Mouse (Mus musculus) liver, embryonic 12.5 days (tissue): ENCODE measurements around the gene Srsf7. TPM values are rescaled to one million over a fixed set of nuclear protein-coding genes. Genes with fewer than 3 reads are reported as not detected.
"Not testable (repeated sequence)": the region's sequence is repeated elsewhere in the genome, so short reads cannot be mapped to it uniquely, and the experiment has no call there.

Experiments used
- ATAC-seq: fragments of 200-750 bp; cut with Nextera tagmentation; 2 replicates; pipeline ENCODE4 v1.8.0; 2017; ENCODE audit warnings: moderate number of reproducible peaks, mild to moderate bottlenecking, moderate library complexity
- H3K27ac ChIP-seq: fragments of 300-500 bp; sonication (generic); 2 replicates; pipeline ENCODE4 v1.5.1; 2016; ENCODE audit warnings: mild to moderate bottlenecking
- H3K27me3 ChIP-seq: fragments of 300-500 bp; sonication (generic); replicated peaks from 2 replicates; pipeline ENCODE4 v1.6.1; 2016; ENCODE audit warnings: mild to moderate bottlenecking, moderate library complexity
- H3K36me3 ChIP-seq: fragments of 300-500 bp; sonication (generic); 2 replicates; pipeline ENCODE4 v1.6.1; 2016; ENCODE audit warnings: mild to moderate bottlenecking, moderate library complexity
- H3K4me1 ChIP-seq: fragments of 300-500 bp; sonication (generic); 2 replicates; pipeline ENCODE4 v1.6.1; 2016
- H3K4me2 ChIP-seq: fragments of 300-500 bp; sonication (generic); 2 replicates; pipeline ENCODE4 v1.6.1; 2016; ENCODE audit warnings: mild to moderate bottlenecking, moderate library complexity
- H3K4me3 ChIP-seq: fragments of 300-500 bp; sonication (generic); 2 replicates; pipeline ENCODE4 v1.5.1; 2016; ENCODE audit warnings: mild to moderate bottlenecking, moderate library complexity
- H3K9ac ChIP-seq: fragments of 300-500 bp; sonication (generic); 2 replicates; pipeline ENCODE4 v1.6.1; 2016; ENCODE audit warnings: mild to moderate bottlenecking, moderate library complexity
- H3K9me3 ChIP-seq: fragments of 300-500 bp; sonication (generic); replicated peaks from 2 replicates; pipeline ENCODE4 v1.6.1; 2016; ENCODE audit warnings: mild to moderate bottlenecking, moderate library complexity
- WGBS: fragments of 180-500 bp; shearing (Covaris S2); methylation state at CpG from one replicate; pipeline ENCODE4 v1.1.7; 2016; ENCODE audit not compliant: insufficient replicate concordance; 5-methylcytosine and 5-hydroxymethylcytosine counted together
- polyA plus RNA-seq: library from polyadenylated mRNA; unstranded; fragments of >200 nt; fragmentation: Nextera tagmentation; extraction: Ambion mirVana; gene quantifications from 2 replicates; pipeline ENCODE4 v1.2.1, GENCODE M21; 2016

Srsf7 gene
- polyA plus RNA-seq, 1 experiment from 2014 or later, result 389 TPM

DNA sequence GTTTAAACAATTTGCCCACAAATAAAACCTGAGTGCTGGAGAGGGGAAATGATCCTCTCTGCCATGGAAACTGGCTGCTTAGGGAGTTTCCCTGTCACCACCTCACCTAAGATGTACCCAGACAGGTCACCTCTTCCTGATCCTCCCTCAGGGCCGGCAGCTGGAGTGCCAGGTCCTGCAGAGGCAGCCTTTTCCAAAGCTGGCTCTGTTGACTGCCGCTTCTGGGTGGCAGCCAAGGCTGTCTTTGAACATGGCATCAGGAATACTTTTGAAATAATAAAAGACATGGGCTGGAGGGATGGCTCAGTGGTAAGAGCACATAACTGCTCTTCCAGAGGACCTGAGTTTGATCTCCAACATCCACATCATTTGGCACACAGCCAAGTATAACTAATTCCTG lies 22.3 kb upstream of the Srsf7 start:
- no peak overlapping the region for H3K4me2 ChIP-seq
- no peak overlapping the region for H3K27ac ChIP-seq
- peaks cover 29% of the 10 kb centered on the region for H3K36me3 ChIP-seq

DNA sequence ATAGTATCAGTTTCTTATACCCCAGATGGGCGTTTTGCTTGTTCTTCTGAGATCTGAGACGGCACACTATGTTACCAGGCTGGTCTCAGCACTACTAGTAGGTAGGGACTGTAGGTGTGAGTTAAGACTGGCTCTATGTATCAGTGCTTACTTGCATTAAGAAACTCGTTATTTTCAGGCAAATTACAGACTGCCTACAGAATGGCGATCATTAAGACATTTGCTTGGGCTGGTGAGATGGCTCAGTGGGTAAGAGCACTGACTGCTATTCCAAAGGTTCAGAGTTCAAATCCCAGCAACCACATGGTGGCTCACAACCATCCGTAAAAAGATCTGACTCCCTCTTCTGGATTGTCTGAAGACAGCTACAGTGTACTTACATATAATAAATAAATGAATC lies 18.0 kb upstream of the Srsf7 start:
- H3K27me3 ChIP-seq, ATAC-seq, H3K9me3 ChIP-seq: not testable (repeated sequence)
- Histone ChIP-seq H3K27ac (peak overlapping the region; percentile 90), H3K4me2 (peak overlapping the region; percentile 73), H3K4me1 (peaks cover 31% of the 10 kb centered on the region), H3K36me3 (peaks cover 29% of the 10 kb centered on the region), H3K9ac (peak overlapping the region; percentile 86), H3K4me3 (peak overlapping the region; percentile 77)
- 27% methylated on average over 5 of the region's 5 CpGs for WGBS

More for the DNA sequence above, 22.3 kb upstream of the Srsf7 start:
- no peak overlapping the region for H3K9ac ChIP-seq
- no peaks in the 10 kb centered on the region for H3K27me3 ChIP-seq
- H3K4me1 ChIP-seq, result peaks cover 24% of the 10 kb centered on the region
- no peak overlapping the region for H3K4me3 ChIP-seq
- WGBS, result 80% methylated on average over 2 of the region's 2 CpGs
- no peak for ATAC-seq
- H3K9me3 ChIP-seq, result no peaks in the 10 kb centered on the region

DNA sequence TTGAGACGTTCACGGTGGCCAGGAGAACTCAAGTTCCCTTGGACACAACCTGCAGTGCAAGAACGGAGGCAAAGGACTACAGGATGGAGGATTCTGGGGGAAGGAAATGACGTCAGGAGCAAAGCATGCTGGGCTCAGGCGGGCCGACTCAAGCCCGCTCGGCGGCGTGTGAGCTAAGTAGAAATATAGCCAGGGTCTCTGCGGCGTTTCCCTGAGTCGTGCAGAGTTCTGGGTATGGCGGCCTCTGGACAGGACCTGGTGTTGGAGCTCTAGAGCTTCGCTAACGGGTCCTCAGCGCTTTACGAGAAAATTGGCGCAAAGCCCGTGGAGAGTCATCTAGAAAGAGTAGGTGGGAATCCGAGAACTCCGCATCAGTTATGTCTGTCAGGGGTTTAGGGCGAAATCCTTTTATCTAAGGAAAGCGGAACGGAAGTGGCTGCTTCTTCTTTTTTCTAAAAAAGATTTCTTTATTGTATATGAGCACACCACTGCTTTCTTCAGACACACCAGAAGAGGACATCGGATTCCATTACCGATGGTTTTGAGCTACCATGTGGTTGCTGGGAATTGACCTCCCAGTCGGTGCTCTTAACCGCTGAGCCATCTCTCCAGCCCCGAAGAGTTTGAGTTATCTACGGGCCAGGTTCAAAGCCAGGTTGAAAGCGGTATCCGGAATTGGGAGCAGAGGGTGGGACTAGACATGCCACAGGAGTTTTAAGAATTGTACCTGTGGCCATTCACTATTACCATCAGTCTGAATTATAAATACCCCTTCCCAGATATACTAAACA lies 17.4 kb upstream of the Srsf7 start, which contains the start of gene Gemin6:
Gemin6 (plus strand) TSS at position 116 of the 791 bp plus-strand sequence.
- Histone ChIP-seq H3K4me2 (peak within 1 kb of the TSS; percentile 73), H3K27me3 (no peaks in the 10 kb centered on the region), H3K36me3 (peaks cover 28% of the 10 kb centered on the region), H3K4me1 (peaks cover 31% of the 10 kb centered on the region), H3K27ac (peak within 1 kb of the TSS; percentile 90), H3K9ac (peak within 1 kb of the TSS; percentile 86), H3K4me3 (peak within 1 kb of the TSS; percentile 77), H3K9me3 (no peaks in the 10 kb centered on the region)
- ATAC-seq, result peak; percentile 96
- WGBS, result under 1% methylated on average over 33 of the region's 33 CpGs

- Histone ChIP-seq H3K4me2 (peak overlapping the region; percentile 73), H3K36me3 (peaks cover 21% of the 10 kb centered on the region), H3K4me1 (peaks cover 31% of the 10 kb centered on the region), H3K4me3 (peak overlapping the region; percentile 77), H3K27ac (peak overlapping the region; percentile 90), H3K9me3 (no peaks in the 10 kb centered on the region), H3K27me3 (no peaks in the 10 kb centered on the region), H3K9ac (peak overlapping the region; percentile 86)
- 7% methylated on average over 9 of the region's 9 CpGs for WGBS
- peak; percentile 22; the same call in 1 of the 2 replicates for ATAC-seq
Measured at GRCm38 (mm10) chr17:80223829-80224228, 16.7 kb upstream of the Srsf7 start.

GRCm38 (mm10) chr17:80221890-80222628 lies 15.0 kb upstream of the Srsf7 start:
- H3K36me3 ChIP-seq, result peaks cover 5% of the 10 kb centered on the region
- no peak overlapping the region for H3K27ac ChIP-seq
- H3K27me3 ChIP-seq, result no peaks in the 10 kb centered on the region
- no peaks in the 10 kb centered on the region for H3K9me3 ChIP-seq
- 37% methylated on average over 3 of the region's 3 CpGs for WGBS
- H3K4me3 ChIP-seq, result no peak overlapping the region
- ATAC-seq, result no peak
- H3K4me1 ChIP-seq, result peaks cover 31% of the 10 kb centered on the region
- no peak overlapping the region for H3K9ac ChIP-seq
- no peak overlapping the region for H3K4me2 ChIP-seq

- Histone ChIP-seq H3K27ac (no peak overlapping the region), H3K9ac (no peak overlapping the region), H3K4me3 (no peak overlapping the region), H3K4me2 (no peak overlapping the region), H3K9me3 (no peaks in the 10 kb centered on the region), H3K27me3 (no peaks in the 10 kb centered on the region), H3K36me3 (peaks cover under 1% of the 10 kb centered on the region), H3K4me1 (peaks cover 28% of the 10 kb centered on the region)
- 43% methylated on average over 9 of the region's 9 CpGs for WGBS
- ATAC-seq, result no peak
Measured at GRCm38 (mm10) chr17:80221202-80221601, 14.1 kb upstream of the Srsf7 start.

DNA sequence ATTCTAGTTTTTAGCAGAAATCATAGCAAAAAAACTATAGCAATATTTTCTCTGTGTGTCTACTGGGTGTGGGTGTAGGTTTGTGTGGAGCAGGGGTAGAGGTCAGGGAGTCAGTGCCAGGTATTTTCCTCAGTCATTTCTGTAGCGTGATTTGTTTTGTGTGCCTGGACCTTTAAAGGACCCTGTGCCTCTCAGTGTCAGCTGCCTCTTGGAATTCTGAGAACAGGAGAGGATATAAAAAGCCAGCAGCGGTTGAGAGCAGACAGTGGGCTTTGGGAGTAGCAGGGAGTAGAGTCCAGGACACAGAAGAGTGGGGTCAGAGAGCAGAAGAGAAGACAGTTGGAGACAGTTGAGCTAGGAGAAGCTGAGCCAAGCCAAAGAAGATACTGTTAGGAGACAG lies 13.0 kb upstream of the Srsf7 start:
- Histone ChIP-seq H3K4me2 (no peak overlapping the region), H3K27me3 (no peaks in the 10 kb centered on the region), H3K9ac (no peak overlapping the region), H3K27ac (no peak overlapping the region), H3K36me3 (no peaks in the 10 kb centered on the region), H3K9me3 (no peaks in the 10 kb centered on the region), H3K4me1 (peaks cover 20% of the 10 kb centered on the region), H3K4me3 (no peak overlapping the region)
- 78% methylated on average over 2 of the region's 2 CpGs for WGBS
- no peak for ATAC-seq

DNA sequence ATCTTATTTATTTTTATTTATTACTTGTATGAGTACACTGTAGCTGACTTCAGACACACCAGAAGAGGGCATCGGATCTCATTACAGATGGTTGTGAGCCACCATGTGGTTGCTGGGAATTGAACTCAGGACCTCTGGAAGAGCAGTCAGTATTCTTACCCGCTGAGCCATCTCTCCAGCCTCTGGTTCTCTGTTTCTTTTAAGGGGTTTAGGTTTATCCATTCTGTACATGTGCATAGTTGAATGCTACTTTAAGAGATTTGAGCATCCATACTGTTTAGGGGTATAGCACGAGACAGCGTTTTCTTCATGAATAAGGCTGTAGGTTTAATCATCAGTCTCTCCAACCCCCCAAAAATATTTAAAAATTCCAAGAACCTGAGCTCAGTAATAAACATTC lies 6.9 kb upstream of the Srsf7 start:
- not testable (repeated sequence) for ATAC-seq, H3K27ac ChIP-seq, H3K27me3 ChIP-seq, H3K4me1 ChIP-seq, H3K9ac ChIP-seq, H3K36me3 ChIP-seq, H3K9me3 ChIP-seq, H3K4me3 ChIP-seq, H3K4me2 ChIP-seq
- 77% methylated on average over 4 of the region's 4 CpGs for WGBS

DNA sequence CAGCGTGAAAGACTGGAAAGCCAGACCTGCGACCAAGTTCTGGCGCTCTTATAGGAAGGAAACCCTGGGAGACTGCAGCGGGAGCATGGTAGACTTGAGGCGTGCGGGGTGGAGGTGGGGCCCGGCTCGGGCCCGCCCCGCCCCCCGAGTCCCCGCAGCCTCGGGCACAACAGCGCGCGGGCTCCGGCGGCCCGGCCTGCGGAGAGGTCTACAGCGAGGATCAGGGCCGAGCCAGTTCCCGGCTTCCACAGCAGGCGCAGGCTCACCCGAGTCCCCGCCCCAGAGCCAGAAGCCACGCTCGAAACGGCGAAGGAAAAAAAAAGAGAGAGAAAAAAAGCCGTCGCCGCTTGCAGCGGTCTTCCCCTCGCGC lies 821 bp downstream of the Srsf7 start:
- Histone ChIP-seq H3K4me1 (peaks cover 20% of the 10 kb centered on the region), H3K4me3 (peak overlapping the region; percentile 76), H3K4me2 (peak overlapping the region; percentile 90), H3K36me3 (peaks cover 46% of the 10 kb centered on the region), H3K9me3 (no peaks in the 10 kb centered on the region), H3K27me3 (no peaks in the 10 kb centered on the region), H3K9ac (peak overlapping the region; percentile 96), H3K27ac (peak overlapping the region; percentile 97)
- peak; percentile 70 for ATAC-seq
- WGBS, result under 1% methylated on average over 36 of the region's 36 CpGs

DNA sequence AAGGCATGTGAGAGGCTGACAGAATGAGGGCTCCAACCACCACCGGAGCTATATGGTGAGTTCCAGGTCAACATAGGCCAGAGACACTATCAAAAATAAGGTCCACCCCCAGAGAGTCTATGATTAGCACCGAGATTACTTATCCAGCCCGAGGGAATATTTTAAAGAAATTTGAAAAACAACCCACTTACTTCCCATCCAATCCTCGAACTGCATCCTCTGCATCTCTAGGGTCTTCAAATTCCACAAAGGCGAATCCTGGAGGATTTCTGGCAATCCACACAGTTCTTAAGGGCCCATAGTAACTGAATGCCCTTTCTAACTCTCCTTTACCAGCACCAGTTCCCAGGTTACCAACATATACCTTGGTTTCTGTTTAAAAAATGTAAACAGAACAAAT lies 1.4 kb downstream of the Srsf7 start:
- peak overlapping the region; percentile 76 for H3K4me3 ChIP-seq
- H3K27ac ChIP-seq, result no peak overlapping the region
- H3K4me1 ChIP-seq, result peaks cover 20% of the 10 kb centered on the region
- 15% methylated on average over 5 of the region's 5 CpGs for WGBS
- no peaks in the 10 kb centered on the region for H3K27me3 ChIP-seq
- H3K9ac ChIP-seq, result peak overlapping the region; percentile 96
- ATAC-seq, result no peak
- peaks cover 51% of the 10 kb centered on the region for H3K36me3 ChIP-seq
- H3K9me3 ChIP-seq, result no peaks in the 10 kb centered on the region
- peak overlapping the region; percentile 90 for H3K4me2 ChIP-seq

GRCm38 (mm10) chr17:80199160-80199778 lies 7.8 kb downstream of the Srsf7 start:
- Histone ChIP-seq H3K4me2 (no peak overlapping the region), H3K27me3 (no peaks in the 10 kb centered on the region), H3K36me3 (peaks cover 84% of the 10 kb centered on the region), H3K4me3 (no peak overlapping the region), H3K9me3 (no peaks in the 10 kb centered on the region), H3K9ac (no peak overlapping the region), H3K27ac (peak overlapping the region; percentile 30; the same call in 1 of the 2 replicates), H3K4me1 (0 out of 2 replicates have a peak, but pooled peaks cover 2% of the 10 kb centered on the region)
- peak; percentile 42; the same call in 1 of the 2 replicates for ATAC-seq
- WGBS, result 85% methylated on average over 3 of the region's 3 CpGs

- Histone ChIP-seq H3K9me3 (no peaks in the 10 kb centered on the region), H3K4me2 (no peak overlapping the region), H3K27me3 (no peaks in the 10 kb centered on the region; the same call in 1 of the 2 replicates), H3K36me3 (peaks cover 33% of the 10 kb centered on the region), H3K27ac (no peak overlapping the region), H3K9ac (no peak overlapping the region), H3K4me1 (no peaks in the 10 kb centered on the region), H3K4me3 (no peak overlapping the region)
- no peak for ATAC-seq
- WGBS, result 52% methylated on average over 5 of the region's 5 CpGs
Measured at GRCm38 (mm10) chr17:80193075-80193474, 14.0 kb downstream of the Srsf7 start.
